Mouse (Mus musculus): ENCODE data around the gene Med23. TPM values are rescaled to one million over a fixed set of nuclear protein-coding genes. Genes with fewer than 3 reads are reported as not detected.

Med23 gene
- polyA plus RNA-seq, 1 experiment, result 0.30 TPM

- H3K27me3 ChIP-seq (ENCODE audit: control insufficient read depth), result no peaks in the 10 kb centered on the region
- no peaks in the 10 kb centered on the region for H3K9me3 ChIP-seq (ENCODE audit: control insufficient read depth, low read length)
- no peaks in the 10 kb centered on the region for H3K4me1 ChIP-seq (ENCODE audit: control insufficient read depth)
- H3K36me3 ChIP-seq (ENCODE audit: control insufficient read depth), result no peaks in the 10 kb centered on the region
- H3K4me3 ChIP-seq (replicated peaks), result no peak overlapping the region
- TF ChIP-seq TAL1 (IDR thresholded peaks at IDR 0.05; ENCODE audit: low read length) (no peak), GATA1 (IDR thresholded peaks at IDR 0.05; ENCODE audit: low read length) (no peak)
Measured at GRCm38 (mm10) chr10:24948278-24948677, 78.5 kb downstream of the Med23 start.

- TF ChIP-seq GATA1 (IDR thresholded peaks at IDR 0.05; ENCODE audit: low read length) (no peak), TAL1 (IDR thresholded peaks at IDR 0.05; ENCODE audit: low read length) (no peak)
- no peaks in the 10 kb centered on the region for H3K4me1 ChIP-seq (ENCODE audit: control insufficient read depth)
- H3K4me3 ChIP-seq (replicated peaks), result no peak overlapping the region
- H3K9me3 ChIP-seq (ENCODE audit: control insufficient read depth, low read length), result no peaks in the 10 kb centered on the region
- H3K36me3 ChIP-seq (ENCODE audit: control insufficient read depth), result no peaks in the 10 kb centered on the region
- no peaks in the 10 kb centered on the region for H3K27me3 ChIP-seq (ENCODE audit: control insufficient read depth)
Measured at GRCm38 (mm10) chr10:24950223-24950622, 80.4 kb downstream of the Med23 start.

GRCm38 (mm10) chr10:24951575-24951974 is 81.8 kb downstream of the Med23 start:
- H3K9me3 ChIP-seq (ENCODE audit: control insufficient read depth, low read length), result no peaks in the 10 kb centered on the region
- no peaks in the 10 kb centered on the region for H3K36me3 ChIP-seq (ENCODE audit: control insufficient read depth)
- TF ChIP-seq TAL1 (IDR thresholded peaks at IDR 0.05; ENCODE audit: low read length) (no peak), GATA1 (IDR thresholded peaks at IDR 0.05; ENCODE audit: low read length) (no peak)
- H3K4me3 ChIP-seq (replicated peaks), result no peak overlapping the region
- H3K4me1 ChIP-seq (ENCODE audit: control insufficient read depth), result no peaks in the 10 kb centered on the region
- no peaks in the 10 kb centered on the region for H3K27me3 ChIP-seq (ENCODE audit: control insufficient read depth)

- no peaks in the 10 kb centered on the region for H3K9me3 ChIP-seq (ENCODE audit: control insufficient read depth, low read length)
- no peaks in the 10 kb centered on the region for H3K4me1 ChIP-seq (ENCODE audit: control insufficient read depth)
- H3K4me3 ChIP-seq (replicated peaks), result no peak overlapping the region
Measured at GRCm38 (mm10) chr10:24952549-24952948, 82.8 kb downstream of the Med23 start.

GRCm38 (mm10) chr10:24953876-24954275 is 84.1 kb downstream of the Med23 start:
- no peak for TF ChIP-seq GATA1 (IDR thresholded peaks at IDR 0.05; ENCODE audit: low read length)
- no peak for TF ChIP-seq TAL1 (IDR thresholded peaks at IDR 0.05; ENCODE audit: low read length)

More at GRCm38 (mm10) chr10:24952549-24952948, 82.8 kb downstream of the Med23 start:
- TF ChIP-seq TAL1 (IDR thresholded peaks at IDR 0.05; ENCODE audit: low read length) (no peak), GATA1 (IDR thresholded peaks at IDR 0.05; ENCODE audit: low read length) (no peak)
- H3K36me3 ChIP-seq (ENCODE audit: control insufficient read depth), result no peaks in the 10 kb centered on the region
- no peaks in the 10 kb centered on the region for H3K27me3 ChIP-seq (ENCODE audit: control insufficient read depth)

GRCm38 (mm10) chr10:24958280-24959042 is 88.7 kb downstream of the Med23 start:
- Histone ChIP-seq H3K27me3 (ENCODE audit: control insufficient read depth) (no peaks in the 10 kb centered on the region), H3K36me3 (ENCODE audit: control insufficient read depth) (no peaks in the 10 kb centered on the region), H3K4me3 (replicated peaks) (no peak overlapping the region), H3K9me3 (ENCODE audit: control insufficient read depth, low read length) (no peaks in the 10 kb centered on the region), H3K4me1 (ENCODE audit: control insufficient read depth) (no peaks in the 10 kb centered on the region)
- TF ChIP-seq GATA1 (IDR thresholded peaks at IDR 0.05; ENCODE audit: low read length) (no peak), TAL1 (IDR thresholded peaks at IDR 0.05; ENCODE audit: low read length) (no peak)

More at GRCm38 (mm10) chr10:24953876-24954275, 84.1 kb downstream of the Med23 start:
- Histone ChIP-seq H3K27me3 (ENCODE audit: control insufficient read depth) (no peaks in the 10 kb centered on the region), H3K9me3 (ENCODE audit: control insufficient read depth, low read length) (no peaks in the 10 kb centered on the region), H3K4me3 (replicated peaks) (no peak overlapping the region), H3K36me3 (ENCODE audit: control insufficient read depth) (no peaks in the 10 kb centered on the region), H3K4me1 (ENCODE audit: control insufficient read depth) (no peaks in the 10 kb centered on the region)

- no peaks in the 10 kb centered on the region for H3K4me1 ChIP-seq (ENCODE audit: control insufficient read depth)
- TF ChIP-seq TAL1 (IDR thresholded peaks at IDR 0.05; ENCODE audit: low read length) (no peak), GATA1 (IDR thresholded peaks at IDR 0.05; ENCODE audit: low read length) (no peak)
- no peak overlapping the region for H3K4me3 ChIP-seq (replicated peaks)
- no peaks in the 10 kb centered on the region for H3K36me3 ChIP-seq (ENCODE audit: control insufficient read depth)
- H3K9me3 ChIP-seq (ENCODE audit: control insufficient read depth, low read length), result no peaks in the 10 kb centered on the region
- no peaks in the 10 kb centered on the region for H3K27me3 ChIP-seq (ENCODE audit: control insufficient read depth)
Measured at GRCm38 (mm10) chr10:24959043-24959916, 89.5 kb downstream of the Med23 start.

GRCm38 (mm10) chr10:24961112-24961511 is 91.3 kb downstream of the Med23 start:
- Histone ChIP-seq H3K4me3 (replicated peaks) (no peak overlapping the region), H3K4me1 (ENCODE audit: control insufficient read depth) (no peaks in the 10 kb centered on the region), H3K36me3 (ENCODE audit: control insufficient read depth) (no peaks in the 10 kb centered on the region), H3K27me3 (ENCODE audit: control insufficient read depth) (no peaks in the 10 kb centered on the region), H3K9me3 (ENCODE audit: control insufficient read depth, low read length) (no peaks in the 10 kb centered on the region)
- TF ChIP-seq TAL1 (IDR thresholded peaks at IDR 0.05; ENCODE audit: low read length) (no peak), GATA1 (IDR thresholded peaks at IDR 0.05; ENCODE audit: low read length) (no peak)

- Histone ChIP-seq H3K36me3 (ENCODE audit: control insufficient read depth) (no peaks in the 10 kb centered on the region), H3K27me3 (ENCODE audit: control insufficient read depth) (no peaks in the 10 kb centered on the region), H3K4me1 (ENCODE audit: control insufficient read depth) (no peaks in the 10 kb centered on the region), H3K9me3 (ENCODE audit: control insufficient read depth, low read length) (no peaks in the 10 kb centered on the region), H3K4me3 (replicated peaks) (no peak overlapping the region)
- TF ChIP-seq TAL1 (IDR thresholded peaks at IDR 0.05; ENCODE audit: low read length), result no peak
- TF ChIP-seq GATA1 (IDR thresholded peaks at IDR 0.05; ENCODE audit: low read length), result no peak
Measured at GRCm38 (mm10) chr10:24961889-24962288, 92.1 kb downstream of the Med23 start.

Other genes starting within 250 kb of the Med23 start
- 0.02 TPM in 1 of 2 replicates, not detected in the other for gene Enpp1, start 157.8 kb upstream of the Med23 start, polyA plus RNA-seq (2012)
- 0.02 TPM in 1 of 2 replicates, not detected in the other for gene Enpp3, start 27.2 kb upstream of the Med23 start, polyA plus RNA-seq (2012)
- gene Arg1, start 57.5 kb downstream of the Med23 start, polyA plus RNA-seq (2012), result 0.06 TPM in 1 of 2 replicates, not detected in the other

Measured in erythroblast, embryonic 14.5 days (primary cell).